Mouse (Mus musculus): ENCODE measurements around the gene Zfp101. TPM values are rescaled to one million over a fixed set of nuclear protein-coding genes. Genes with fewer than 3 reads are reported as not detected.

The Zfp101 gene
- polyA plus RNA-seq, 1 experiment from 2014 or later: 7.5 TPM

Other genes with a start within 250 kb of the Zfp101 start
- not detected in 2 replicates for gene Olfr55, start 226.2 kb downstream of the Zfp101 start, polyA plus RNA-seq (2015; fragmentation: Nextera tagmentation; extraction: Ambion mirVana)
- not detected in 2 replicates for gene Olfr239, start 203.3 kb downstream of the Zfp101 start, polyA plus RNA-seq (2015; fragmentation: Nextera tagmentation; extraction: Ambion mirVana)
- not detected in 2 replicates for gene Olfr1564, start 173.0 kb downstream of the Zfp101 start, polyA plus RNA-seq (2015; fragmentation: Nextera tagmentation; extraction: Ambion mirVana)
- gene Zfp955a, start 139.5 kb downstream of the Zfp101 start, polyA plus RNA-seq (2015; fragmentation: Nextera tagmentation; extraction: Ambion mirVana): 12.6 and 13.2 TPM in 2 replicates
- 0.01 TPM in 1 of 2 replicates, not detected in the other for gene Olfr63, start 130.0 kb downstream of the Zfp101 start, polyA plus RNA-seq (2015; fragmentation: Nextera tagmentation; extraction: Ambion mirVana)
- 9.3 and 10.3 TPM in 2 replicates for gene Zfp955b, start 105.1 kb downstream of the Zfp101 start, polyA plus RNA-seq (2015; fragmentation: Nextera tagmentation; extraction: Ambion mirVana)
- 4.3 and 5.2 TPM in 2 replicates for gene Zfp81, start 35.8 kb downstream of the Zfp101 start, polyA plus RNA-seq (2015; fragmentation: Nextera tagmentation; extraction: Ambion mirVana)
- not detected in 2 replicates for gene Actl9, start 38.3 kb upstream of the Zfp101 start, polyA plus RNA-seq (2015; fragmentation: Nextera tagmentation; extraction: Ambion mirVana)
- 30.4 and 57.3 TPM in 2 replicates for gene Adamts10, start 129.6 kb upstream of the Zfp101 start, polyA plus RNA-seq (2015; fragmentation: Nextera tagmentation; extraction: Ambion mirVana)
- 2.0 and 5.0 TPM in 2 replicates for gene Myo1f, start 161.1 kb upstream of the Zfp101 start, polyA plus RNA-seq (2015; fragmentation: Nextera tagmentation; extraction: Ambion mirVana)
- 29.8 and 32.1 TPM in 2 replicates for gene Zfp414, start 234.4 kb upstream of the Zfp101 start, polyA plus RNA-seq (2015; fragmentation: Nextera tagmentation; extraction: Ambion mirVana)
- gene Pram1, start 243.4 kb upstream of the Zfp101 start, polyA plus RNA-seq (2015; fragmentation: Nextera tagmentation; extraction: Ambion mirVana): 0.24 and 0.70 TPM in 2 replicates

Data from heart, embryonic 15.5 days (tissue).